Mouse (Mus musculus): ENCODE results near the gene Dglucy. TPM values are rescaled to one million over a fixed set of nuclear protein-coding genes. Genes with fewer than 3 reads are reported as not detected.
A peak's percentile ranks its signal among the peaks of the same experiment; 100 is the strongest.

Dglucy gene
- total and polyA plus RNA-seq, 2 experiments from 2014 or later, result 7.9 to 12.4 TPM

GRCm38 (mm10) chr12:100764329-100765018 lies 14.4 kb upstream of the Dglucy start:
- DNase-seq (ENCODE audit: low spot score), result no peak
- Histone ChIP-seq H3K36me3 (replicated peaks; ENCODE audit: control insufficient read depth, insufficient read depth, low read length) (no peaks in the 10 kb centered on the region), H3K9me3 (replicated peaks; ENCODE audit: control insufficient read depth, low read length) (no peaks in the 10 kb centered on the region), H3K27me3 (ENCODE audit: control insufficient read depth, insufficient read depth, low read length) (no peaks in the 10 kb centered on the region), H3K4me2 (ENCODE audit: low read depth, low read length) (no peak overlapping the region), H3K27ac (ENCODE audit: low read depth) (no peak overlapping the region), H3K4me3 (ENCODE audit: low read depth, low read length) (no peak overlapping the region), H3K9ac (replicated peaks; ENCODE audit: low read depth, low read length) (no peak overlapping the region), H3K4me1 (ENCODE audit: control insufficient read depth, insufficient read depth) (no peaks in the 10 kb centered on the region)
- 53% methylated on average over 13 of the region's 13 CpGs for WGBS
- TF ChIP-seq CTCF (IDR thresholded peaks at IDR 0.05; ENCODE audit: low read depth) (no peak), EP300 (IDR thresholded peaks at IDR 0.05; ENCODE audit: low read depth) (no peak)
- ATAC-seq (ENCODE audit: insufficient read depth, low read depth), result no peak

GRCm38 (mm10) chr12:100769871-100770270 lies 9.0 kb upstream of the Dglucy start:
- Histone ChIP-seq H3K9me3 (replicated peaks; ENCODE audit: control insufficient read depth, low read length) (no peaks in the 10 kb centered on the region), H3K4me1 (ENCODE audit: control insufficient read depth, insufficient read depth) (0 out of 2 replicates have a peak, but pooled peaks cover 8% of the 10 kb centered on the region), H3K4me2 (ENCODE audit: low read depth, low read length) (no peak overlapping the region), H3K27ac (ENCODE audit: low read depth) (no peak overlapping the region), H3K4me3 (ENCODE audit: low read depth, low read length) (no peak overlapping the region), H3K36me3 (replicated peaks; ENCODE audit: control insufficient read depth, insufficient read depth, low read length) (no peaks in the 10 kb centered on the region), H3K27me3 (ENCODE audit: control insufficient read depth, insufficient read depth, low read length) (no peaks in the 10 kb centered on the region), H3K9ac (replicated peaks; ENCODE audit: low read depth, low read length) (no peak overlapping the region)
- 87% methylated on average over 6 of the region's 6 CpGs for WGBS
- ATAC-seq (ENCODE audit: insufficient read depth, low read depth), result no peak
- no peak for DNase-seq (ENCODE audit: low spot score)
- no peak for TF ChIP-seq EP300 (IDR thresholded peaks at IDR 0.05; ENCODE audit: low read depth)
- no peak for TF ChIP-seq CTCF (IDR thresholded peaks at IDR 0.05; ENCODE audit: low read depth)

- WGBS, result 64% methylated on average over 3 of the region's 3 CpGs
- no peak overlapping the region for H3K4me2 ChIP-seq (ENCODE audit: low read depth, low read length)
- no peaks in the 10 kb centered on the region for H3K36me3 ChIP-seq (replicated peaks; ENCODE audit: control insufficient read depth, insufficient read depth, low read length)
- H3K9ac ChIP-seq (replicated peaks; ENCODE audit: low read depth, low read length), result no peak overlapping the region
- no peaks in the 10 kb centered on the region for H3K27me3 ChIP-seq (ENCODE audit: control insufficient read depth, insufficient read depth, low read length)
- no peak for DNase-seq (ENCODE audit: low spot score)
- no peak overlapping the region for H3K4me3 ChIP-seq (ENCODE audit: low read depth, low read length)
- no peak overlapping the region for H3K27ac ChIP-seq (ENCODE audit: low read depth)
- TF ChIP-seq EP300 (IDR thresholded peaks at IDR 0.05; ENCODE audit: low read depth) (no peak), CTCF (IDR thresholded peaks at IDR 0.05; ENCODE audit: low read depth) (no peak)
- ATAC-seq (ENCODE audit: insufficient read depth, low read depth), result no peak
- no peaks in the 10 kb centered on the region for H3K9me3 ChIP-seq (replicated peaks; ENCODE audit: control insufficient read depth, low read length)
- H3K4me1 ChIP-seq (ENCODE audit: control insufficient read depth, insufficient read depth), result 0 out of 2 replicates have a peak, but pooled peaks cover 8% of the 10 kb centered on the region
Observed at GRCm38 (mm10) chr12:100770765-100771164, 8.1 kb upstream of the Dglucy start.

- Histone ChIP-seq H3K27ac (ENCODE audit: low read depth) (no peak overlapping the region), H3K4me2 (ENCODE audit: low read depth, low read length) (no peak overlapping the region), H3K36me3 (replicated peaks; ENCODE audit: control insufficient read depth, insufficient read depth, low read length) (no peaks in the 10 kb centered on the region), H3K4me1 (ENCODE audit: control insufficient read depth, insufficient read depth) (0 out of 2 replicates have a peak, but pooled peaks cover 8% of the 10 kb centered on the region), H3K9ac (replicated peaks; ENCODE audit: low read depth, low read length) (no peak overlapping the region), H3K27me3 (ENCODE audit: control insufficient read depth, insufficient read depth, low read length) (no peaks in the 10 kb centered on the region), H3K9me3 (replicated peaks; ENCODE audit: control insufficient read depth, low read length) (no peaks in the 10 kb centered on the region), H3K4me3 (ENCODE audit: low read depth, low read length) (no peak overlapping the region)
- WGBS, result 14% methylated on average over 7 of the region's 7 CpGs
- TF ChIP-seq CTCF (IDR thresholded peaks at IDR 0.05; ENCODE audit: low read depth) (peak; percentile 33), EP300 (IDR thresholded peaks at IDR 0.05; ENCODE audit: low read depth) (no peak)
- DNase-seq (ENCODE audit: low spot score) (peak; percentile 18), ATAC-seq (ENCODE audit: insufficient read depth, low read depth) (no peak)
Observed at GRCm38 (mm10) chr12:100772230-100772984, 6.5 kb upstream of the Dglucy start.

GRCm38 (mm10) chr12:100774756-100775155 lies 4.1 kb upstream of the Dglucy start:
- TF ChIP-seq EP300 (IDR thresholded peaks at IDR 0.05; ENCODE audit: low read depth) (no peak), CTCF (IDR thresholded peaks at IDR 0.05; ENCODE audit: low read depth) (no peak)
- Histone ChIP-seq H3K4me3 (ENCODE audit: low read depth, low read length) (no peak overlapping the region), H3K36me3 (replicated peaks; ENCODE audit: control insufficient read depth, insufficient read depth, low read length) (no peaks in the 10 kb centered on the region), H3K9ac (replicated peaks; ENCODE audit: low read depth, low read length) (no peak overlapping the region), H3K4me1 (ENCODE audit: control insufficient read depth, insufficient read depth) (peaks cover 19% of the 10 kb centered on the region; the same call in 1 of the 2 replicates), H3K27ac (ENCODE audit: low read depth) (no peak overlapping the region), H3K4me2 (ENCODE audit: low read depth, low read length) (no peak overlapping the region), H3K9me3 (replicated peaks; ENCODE audit: control insufficient read depth, low read length) (no peaks in the 10 kb centered on the region), H3K27me3 (ENCODE audit: control insufficient read depth, insufficient read depth, low read length) (no peaks in the 10 kb centered on the region)
- WGBS, result 54% methylated on average over 7 of the region's 7 CpGs
- DNase-seq (ENCODE audit: low spot score) (peak; percentile 15), ATAC-seq (ENCODE audit: insufficient read depth, low read depth) (no peak)
